Mouse (Mus musculus) brain, embryonic 14.5 days (tissue): ENCODE measurements at regions not wholly inside any gene's neighbourhood (a gene's known extent, or its start where the extent isn't known, plus 50 kb on each side); places are given as distances from the start of the nearest gene placed in this dataset.

Experiments
- CTCF ChIP-seq: fragments of 200-500 bp; IDR thresholded peaks from 2 replicates; pipeline ENCODE4 v1.5.1; 2012; ENCODE audit warnings: inconsistent platforms, mild to moderate bottlenecking, moderate library complexity, borderline replicate concordance; ENCODE audit not compliant: insufficient read depth, insufficient read length; ENCODE audit errors: extremely low read depth
- POLR2A ChIP-seq: fragments of 200-500 bp; IDR thresholded peaks from 2 replicates; pipeline ENCODE4 v1.6.1; 2012; ENCODE audit warnings: mild to moderate bottlenecking, inconsistent platforms, borderline replicate concordance; ENCODE audit not compliant: poor library complexity, insufficient read depth, insufficient read length, severe bottlenecking; ENCODE audit errors: extremely low read depth

DNA sequence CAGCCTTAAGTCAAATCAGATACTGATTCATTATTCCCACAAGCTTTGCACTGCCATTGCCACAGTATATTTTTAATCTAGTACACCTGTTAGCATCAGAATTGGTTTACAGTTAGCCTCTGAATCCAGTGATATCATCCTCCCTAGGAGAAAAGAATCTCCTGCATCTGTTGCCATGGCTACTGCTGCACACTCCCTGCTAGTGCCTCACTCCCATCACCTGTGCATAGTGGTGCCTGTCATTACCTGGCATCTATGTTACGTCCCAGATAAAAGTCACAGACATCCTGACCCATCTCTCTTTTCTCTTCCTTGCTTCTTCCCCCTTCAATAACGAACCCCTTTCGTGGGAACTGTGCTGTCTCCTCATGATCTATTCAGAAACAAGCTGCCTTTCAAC lies 256.4 kb upstream of the Slitrk5 start:
- TF ChIP-seq CTCF = no peak
- no peak for TF ChIP-seq POLR2A
